ENCODE assay signal across 8 mouse cellular contexts in genomic region chr7:52037600-52038582, GRCm38 (mm10). TPM values are rescaled to one million over a fixed set of nuclear protein-coding genes. Genes with fewer than 3 reads are reported as not detected.
DNase-seq lines count a peak whose midpoint lies in the region; ATAC-seq lines count a peak whose summit lies in the region.

No protein-coding gene starts in this region.

- intact Hi-C loops in left cerebral cortex, postnatal 36 days (cut with DNase I): no loop called here
- intact Hi-C loops in gastrocnemius, postnatal 36 days (cut with DNase I): no loop called here

- peaks cover 10% of the 10 kb centered on the region; the same call in 1 of the 2 replicates for H3K9me3 ChIP-seq in hindbrain, embryonic 14.5 days (ENCODE audit: control insufficient read depth, low read length)
- H3K9me3 ChIP-seq in neural tube, embryonic 15.5 days (replicated peaks): no peaks in the 10 kb centered on the region

- H3K27me3 ChIP-seq in hindbrain, embryonic 14.5 days (ENCODE audit: control insufficient read depth, insufficient read depth, low read length): no peaks in the 10 kb centered on the region
- H3K27me3 ChIP-seq in neural tube, embryonic 15.5 days (replicated peaks): no peaks in the 10 kb centered on the region

- peak; percentile 28 for DNase-seq in layer of hippocampus, adult 11-12 months (ENCODE audit: low spot score)
- DNase-seq in layer of hippocampus, adult 9-11 months: no peak
- peak; percentile 87 for DNase-seq in NIH3T3 (ENCODE audit: low read depth)
- peak; percentile 35 for DNase-seq in embryo, embryonic 10 days (ENCODE audit: low spot score)
- DNase-seq in hindbrain, embryonic 14.5 days (ENCODE audit: low spot score): peak; percentile 95
- peak; percentile 3 to 17 for DNase-seq in left cerebral cortex, postnatal 36 days (ENCODE audit: low spot score in 2 of 2)
- no peak for DNase-seq in gastrocnemius, postnatal 36 days

- H3K4me1 ChIP-seq in hindbrain, embryonic 14.5 days (replicated peaks; ENCODE audit: control insufficient read depth, insufficient read depth, low read length): no peaks in the 10 kb centered on the region
- no peaks in the 10 kb centered on the region for H3K4me1 ChIP-seq in neural tube, embryonic 15.5 days

- no peak overlapping the region for H3K4me2 ChIP-seq in hindbrain, embryonic 14.5 days (replicated peaks)
- no peak overlapping the region for H3K4me2 ChIP-seq in neural tube, embryonic 15.5 days

- no peak overlapping the region for H3K4me3 ChIP-seq in hindbrain, embryonic 14.5 days (replicated peaks; ENCODE audit: low read length)
- H3K4me3 ChIP-seq in neural tube, embryonic 15.5 days (replicated peaks): no peak overlapping the region

- no peak overlapping the region for H3K27ac ChIP-seq in hindbrain, embryonic 14.5 days
- no peak overlapping the region for H3K27ac ChIP-seq in neural tube, embryonic 15.5 days (replicated peaks)

- 49% methylated on average over 8 of the region's 8 CpGs for WGBS in hindbrain, embryonic 14.5 days
- WGBS in neural tube, embryonic 15.5 days: 45% methylated on average over 8 of the region's 8 CpGs

- H3K9ac ChIP-seq in hindbrain, embryonic 14.5 days: no peak overlapping the region
- H3K9ac ChIP-seq in neural tube, embryonic 15.5 days (replicated peaks): no peak overlapping the region

- H3K36me3 ChIP-seq in hindbrain, embryonic 14.5 days (replicated peaks; ENCODE audit: control insufficient read depth, insufficient read depth): no peaks in the 10 kb centered on the region
- H3K36me3 ChIP-seq in neural tube, embryonic 15.5 days: no peaks in the 10 kb centered on the region

- ATAC-seq in hindbrain, embryonic 14.5 days (ENCODE audit: low FRiP score): peak; percentile 74; the same call in 1 of the 2 replicates
- ATAC-seq in neural tube, embryonic 15.5 days (ENCODE audit: low FRiP score): peak; percentile 24; the same call in 1 of the 2 replicates

RNA-seq across cellular contexts. Expression of gene 1700015G11Rik, which starts 22.4 kb away (rescaled TPM):
- polyA plus RNA-seq in hindbrain, embryonic 14.5 days (2014; fragmentation: Nextera tagmentation; extraction: Ambion mirVana): not detected in 2 replicates
- total RNA-seq in left cerebral cortex, postnatal 36 days (2021): not detected
- not detected in 2 replicates for polyA plus RNA-seq in neural tube, embryonic 15.5 days (2015; fragmentation: Nextera tagmentation; extraction: Ambion mirVana)
- total RNA-seq in gastrocnemius, postnatal 36 days (2021): not detected

RNA-seq across cellular contexts. Expression of gene Svip, which starts 32.1 kb away (rescaled TPM):
- polyA plus RNA-seq in hindbrain, embryonic 14.5 days (2014; fragmentation: Nextera tagmentation; extraction: Ambion mirVana): 23.2 and 26.0 TPM in 2 replicates
- total RNA-seq in left cerebral cortex, postnatal 36 days (2021): 10 to 100 TPM; 35.3 to 36.5 TPM
- 18.7 and 23.9 TPM in 2 replicates for polyA plus RNA-seq in neural tube, embryonic 15.5 days (2015; fragmentation: Nextera tagmentation; extraction: Ambion mirVana)
- 10 to 100 TPM; 13.8 to 17.7 TPM for total RNA-seq in gastrocnemius, postnatal 36 days (2021)

Comparison
In these comparisons a context has a peak if more than half of its experiments do, and no peak if none do; other contexts are left out.
1. DNase-seq: peak in layer of hippocampus, adult 11-12 months (single experiment), NIH3T3 (single experiment), embryo, embryonic 10 days (single experiment), hindbrain, embryonic 14.5 days (single experiment) and left cerebral cortex, postnatal 36 days (2 of 2); none in layer of hippocampus, adult 9-11 months (single experiment) and gastrocnemius, postnatal 36 days (0 of 2).